Mouse (Mus musculus) embryonic facial prominence, embryonic 10.5 days (tissue): Measurements from ENCODE around the gene Hyou1. TPM values are rescaled to one million over a fixed set of nuclear protein-coding genes. Genes with fewer than 3 reads are reported as not detected.
A peak's percentile ranks its signal among the peaks of the same experiment; 100 is the strongest.
"Not testable (repeated sequence)": the region's sequence is repeated elsewhere in the genome, so short reads cannot be mapped to it uniquely, and the experiment has no call there.

Experiments
- DNase-seq: peaks from one replicate; pipeline ENCODE4 v3.0.0-alpha.2; 2017; ENCODE audit warnings: low spot score
- H3K27ac ChIP-seq: fragments of 300-500 bp; sonication (generic); replicated peaks from 2 replicates; pipeline ENCODE4 v1.5.1; 2016; ENCODE audit warnings: mild to moderate bottlenecking
- H3K27me3 ChIP-seq: fragments of 300-500 bp; sonication (generic); replicated peaks from 2 replicates; pipeline ENCODE4 v1.6.1; 2016; ENCODE audit warnings: low read depth, mild to moderate bottlenecking; ENCODE audit not compliant: poor library complexity, severe bottlenecking
- H3K36me3 ChIP-seq: fragments of 300-500 bp; sonication (generic); replicated peaks from 2 replicates; pipeline ENCODE4 v1.6.1; 2016; ENCODE audit warnings: mild to moderate bottlenecking, moderate library complexity
- H3K4me1 ChIP-seq: fragments of 300-500 bp; sonication (generic); 2 replicates; pipeline ENCODE4 v1.6.1; 2016
- H3K4me3 ChIP-seq: fragments of 300-500 bp; sonication (generic); 2 replicates; pipeline ENCODE4 v1.5.1; 2016; ENCODE audit warnings: mild to moderate bottlenecking, moderate library complexity
- H3K9me3 ChIP-seq: fragments of 300-500 bp; sonication (generic); 2 replicates; pipeline ENCODE4 v1.6.1; 2016; ENCODE audit warnings: mild to moderate bottlenecking
- WGBS: fragments of 180-500 bp; shearing (Covaris S2); methylation state at CpG from one replicate; pipeline ENCODE4 v1.1.7; 2016; 5-methylcytosine and 5-hydroxymethylcytosine counted together
- polyA plus RNA-seq: library from polyadenylated mRNA; unstranded; fragments of >200 nt; fragmentation: Nextera tagmentation; extraction: Ambion mirVana; gene quantifications from 2 replicates; pipeline ENCODE4 v1.2.1, GENCODE M21; 2016

Gene Hyou1
- polyA plus RNA-seq, 1 experiment from 2014 or later = 43.8 TPM

DNA sequence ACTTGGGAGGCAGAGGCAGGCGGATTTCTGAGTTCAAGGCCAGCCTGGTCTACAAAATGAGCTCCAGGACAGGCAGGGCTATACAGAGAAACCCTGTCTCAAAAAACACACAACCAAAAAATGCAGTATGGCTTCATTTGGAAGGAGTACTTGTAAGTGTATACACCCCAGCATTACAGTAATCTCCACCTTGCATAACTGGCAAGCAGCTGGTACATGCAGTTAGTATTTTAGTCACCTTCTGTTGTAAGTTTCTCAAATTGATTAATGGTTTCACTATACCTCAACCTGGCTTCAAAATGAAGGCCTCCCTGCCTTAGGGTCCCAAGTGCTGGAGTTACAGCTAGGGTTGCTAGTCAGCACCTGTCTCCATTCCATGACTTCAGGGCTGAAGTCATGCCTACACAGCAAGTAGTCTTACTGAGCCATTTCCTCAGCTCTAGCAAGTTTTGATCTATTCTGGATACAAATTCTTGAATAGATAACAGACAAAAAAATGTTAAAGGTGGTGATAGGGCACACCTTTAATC, 32.4 kb downstream of the Hyou1 start:
- DNase-seq = no peak
- Histone ChIP-seq H3K27ac (no peak overlapping the region), H3K9me3 (no peaks in the 10 kb centered on the region), H3K4me1 (peaks cover 7% of the 10 kb centered on the region; the same call in 1 of the 2 replicates), H3K4me3 (no peak overlapping the region), H3K36me3 (peaks cover 81% of the 10 kb centered on the region), H3K27me3 (no peaks in the 10 kb centered on the region)
- 90% methylated on average over 1 of the region's 1 CpGs for WGBS

DNA sequence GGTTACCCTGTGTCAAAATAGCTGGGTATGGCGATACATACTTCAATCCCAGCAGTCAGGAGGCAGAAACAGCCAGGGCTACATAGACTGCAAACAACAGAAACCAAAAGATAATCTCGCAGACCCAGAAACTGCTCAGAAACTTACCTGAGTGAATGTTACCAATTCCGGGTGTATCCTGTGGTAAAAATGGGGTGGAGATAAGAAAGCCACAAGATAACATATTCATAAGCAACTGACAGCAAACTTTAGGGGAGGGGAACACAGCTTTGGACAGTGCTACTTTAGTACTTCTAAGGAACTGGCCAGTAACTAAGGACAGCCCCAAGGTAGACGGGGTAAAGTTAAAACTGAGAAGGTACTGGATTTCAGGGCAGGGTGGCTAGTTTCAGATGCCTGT, 33.0 kb downstream of the Hyou1 start:
- H3K27ac ChIP-seq = no peak overlapping the region
- no peaks in the 10 kb centered on the region for H3K27me3 ChIP-seq
- peaks cover 81% of the 10 kb centered on the region for H3K36me3 ChIP-seq
- 88% methylated on average over 4 of the region's 4 CpGs for WGBS
- H3K9me3 ChIP-seq = no peaks in the 10 kb centered on the region
- peaks cover 12% of the 10 kb centered on the region for H3K4me1 ChIP-seq
- H3K4me3 ChIP-seq = no peak overlapping the region
- no peak for DNase-seq

DNA sequence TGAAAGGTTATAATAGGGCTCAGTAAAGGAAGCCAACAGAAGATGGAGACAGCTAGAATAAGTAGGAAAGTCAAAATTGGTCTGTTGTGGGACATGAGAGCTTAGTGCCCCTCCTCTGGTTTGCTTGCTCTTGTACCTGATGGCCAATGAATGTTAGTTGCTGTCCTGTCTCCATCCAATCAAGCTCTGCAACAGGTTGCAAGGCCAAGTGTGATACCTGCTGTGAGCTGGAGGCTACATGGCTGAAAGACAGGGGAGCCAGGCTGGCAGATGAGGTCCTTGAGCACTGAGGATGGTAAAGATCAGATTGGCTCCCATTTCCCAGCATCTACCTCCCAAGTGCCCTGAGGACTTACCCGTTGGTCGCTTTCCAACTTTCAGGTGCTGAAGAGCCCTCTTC, 33.5 kb downstream of the Hyou1 start:
- Histone ChIP-seq H3K9me3 (no peaks in the 10 kb centered on the region), H3K27me3 (no peaks in the 10 kb centered on the region), H3K27ac (no peak overlapping the region), H3K4me3 (no peak overlapping the region), H3K36me3 (peaks cover 81% of the 10 kb centered on the region), H3K4me1 (peaks cover 16% of the 10 kb centered on the region)
- WGBS = 84% methylated on average over 2 of the region's 2 CpGs
- DNase-seq = no peak

DNA sequence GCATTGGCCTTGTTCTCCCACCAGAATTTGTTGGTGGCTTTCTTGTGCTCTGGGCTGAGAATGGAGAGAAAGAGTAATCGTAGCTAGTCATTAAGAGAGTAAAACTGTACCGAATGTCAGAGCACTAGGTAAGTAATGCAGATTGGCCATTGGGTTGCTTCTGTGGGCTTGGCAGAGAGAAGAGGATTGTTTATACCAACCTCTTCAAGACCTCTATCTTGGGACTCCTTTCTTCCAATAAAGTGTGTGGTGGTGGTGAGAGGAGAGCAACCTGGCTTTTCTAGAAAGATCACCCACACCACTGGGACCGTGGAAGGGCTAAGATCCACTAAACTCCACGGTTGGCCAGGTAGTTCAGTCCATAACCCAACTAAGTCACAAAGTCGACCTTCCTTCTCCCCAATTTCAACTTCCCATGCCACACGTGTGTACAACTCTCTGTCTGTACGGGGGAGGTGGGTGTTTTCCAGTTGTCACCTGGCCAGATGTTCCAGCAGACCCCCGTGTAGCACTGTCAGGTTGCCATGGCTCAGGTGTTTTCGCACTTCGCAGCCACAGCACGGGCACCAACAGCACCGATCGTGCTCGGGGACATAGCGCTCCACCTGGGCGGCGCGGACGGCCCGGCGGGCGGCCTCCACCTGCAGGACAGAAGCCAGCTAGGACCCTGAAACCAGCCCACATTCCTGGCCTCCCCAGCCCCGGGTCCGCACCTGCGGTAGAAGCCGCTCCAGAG, 38.0 kb downstream of the Hyou1 start:
- no peak for DNase-seq
- H3K27ac ChIP-seq = peak overlapping the region; percentile 91
- WGBS = 8% methylated on average over 26 of the region's 26 CpGs

DNA sequence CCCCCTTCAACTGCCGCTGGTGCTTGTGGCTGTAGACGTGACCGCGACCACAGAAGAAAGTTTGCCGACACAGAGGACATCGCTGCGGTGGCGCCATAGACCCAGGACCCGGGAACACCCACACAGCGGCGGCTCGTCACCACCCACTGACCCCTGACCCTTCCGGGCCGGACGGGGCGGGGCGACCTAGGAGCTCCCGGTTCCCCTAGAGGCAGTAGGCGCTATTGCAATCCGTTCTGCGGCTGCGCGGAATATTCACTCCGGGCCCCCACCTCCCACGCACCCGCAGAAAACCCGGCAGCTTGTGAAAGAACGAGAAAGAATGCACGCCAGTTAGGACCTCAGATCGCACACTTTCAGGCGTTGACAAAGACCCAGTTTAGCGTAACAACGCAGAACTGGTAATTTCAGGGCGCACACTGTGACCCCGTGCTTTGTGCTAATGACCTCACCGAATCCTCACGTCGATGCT, 38.6 kb downstream of the Hyou1 start:
- WGBS = under 1% methylated on average over 38 of the region's 38 CpGs
- Histone ChIP-seq H3K27me3 (no peaks in the 10 kb centered on the region), H3K9me3 (no peaks in the 10 kb centered on the region), H3K4me1 (peaks cover 9% of the 10 kb centered on the region), H3K36me3 (peaks cover 34% of the 10 kb centered on the region), H3K4me3 (peak overlapping the region; percentile 88), H3K27ac (peak overlapping the region; percentile 91)
- peak; percentile 94 for DNase-seq

More for the DNA sequence above, 38.0 kb downstream of the Hyou1 start:
- H3K9me3 ChIP-seq = no peaks in the 10 kb centered on the region
- peaks cover 40% of the 10 kb centered on the region for H3K36me3 ChIP-seq
- no peaks in the 10 kb centered on the region for H3K27me3 ChIP-seq
- H3K4me1 ChIP-seq = peaks cover 9% of the 10 kb centered on the region
- peak overlapping the region; percentile 88 for H3K4me3 ChIP-seq

DNA sequence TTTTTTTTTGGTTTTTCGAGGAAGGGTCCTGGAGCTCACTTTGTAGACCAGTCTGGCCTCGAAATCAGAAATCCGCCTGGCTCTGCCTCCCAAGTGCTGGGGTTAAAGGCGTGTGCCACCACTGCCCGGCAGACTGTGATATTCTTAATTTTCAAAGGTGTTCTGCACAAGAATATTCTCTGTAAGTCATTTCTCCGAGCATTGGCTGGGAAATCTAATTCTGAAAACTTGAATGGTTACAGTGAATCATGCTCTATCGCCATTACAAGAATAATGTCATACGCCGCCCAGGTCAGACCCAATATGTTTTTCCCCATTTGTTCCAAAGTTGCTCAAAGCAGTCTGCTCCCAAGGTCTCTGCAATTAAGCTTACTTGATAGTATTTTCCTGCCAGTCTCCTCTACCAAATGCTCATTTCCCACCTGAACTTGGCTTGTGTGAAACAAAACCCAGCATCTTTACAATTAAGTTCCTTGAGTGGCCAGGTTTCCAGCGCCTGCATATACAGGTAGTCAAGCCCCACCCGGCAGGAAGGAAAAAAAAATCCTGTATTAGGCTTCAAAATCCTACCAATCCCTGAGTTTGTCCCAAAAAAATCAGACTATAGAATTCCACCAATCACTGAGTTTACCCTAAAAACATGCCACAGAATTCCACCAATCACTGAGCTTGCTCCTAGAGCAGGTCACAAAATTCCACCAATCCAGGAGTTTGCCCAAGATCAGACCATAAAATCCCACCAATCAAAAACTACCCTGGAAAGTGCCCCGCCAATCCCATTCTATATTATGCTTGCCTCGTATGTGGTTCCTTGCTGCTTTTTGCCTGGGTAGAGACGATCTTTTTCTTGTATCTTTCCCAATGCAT, 39.5 kb downstream of the Hyou1 start, which contains the start of gene Ccdc84:
TSS of gene Ccdc84 (minus strand) at position 51 of the 867 bp plus-strand sequence.
- no peak for DNase-seq
- Histone ChIP-seq H3K4me1 (peaks cover 9% of the 10 kb centered on the region), H3K36me3 (peaks cover 26% of the 10 kb centered on the region), H3K27me3 (no peaks in the 10 kb centered on the region), H3K9me3 (no peaks in the 10 kb centered on the region), H3K27ac (peak within 1 kb of the TSS; percentile 91), H3K4me3 (peak within 1 kb of the TSS; percentile 88)
- WGBS = 80% methylated on average over 14 of the region's 14 CpGs

DNA sequence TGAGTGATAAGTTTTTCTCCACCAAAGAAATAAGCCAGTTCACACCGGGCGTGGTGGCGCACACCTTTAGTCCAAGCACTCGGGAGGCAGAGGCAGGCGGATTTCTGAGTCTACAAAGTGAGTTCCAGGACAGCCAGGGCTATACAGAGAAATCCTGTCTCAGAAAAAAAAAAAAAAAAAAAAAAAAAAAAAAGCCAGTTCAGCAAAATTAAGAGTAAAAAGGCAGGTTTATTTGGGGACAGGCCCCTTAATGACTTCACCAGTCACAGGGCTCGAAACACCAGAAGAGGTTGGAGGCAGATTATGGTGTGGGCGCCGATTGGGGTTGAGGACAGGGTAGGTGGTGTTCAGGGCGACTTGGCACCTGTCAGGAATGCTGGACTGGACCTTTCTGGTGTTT, 40.4 kb downstream of the Hyou1 start:
- peaks cover 16% of the 10 kb centered on the region for H3K36me3 ChIP-seq
- not testable (repeated sequence) for H3K4me3 ChIP-seq, H3K27ac ChIP-seq, DNase-seq, H3K27me3 ChIP-seq, H3K9me3 ChIP-seq, H3K4me1 ChIP-seq
- WGBS = 97% methylated on average over 9 of the region's 9 CpGs

DNA sequence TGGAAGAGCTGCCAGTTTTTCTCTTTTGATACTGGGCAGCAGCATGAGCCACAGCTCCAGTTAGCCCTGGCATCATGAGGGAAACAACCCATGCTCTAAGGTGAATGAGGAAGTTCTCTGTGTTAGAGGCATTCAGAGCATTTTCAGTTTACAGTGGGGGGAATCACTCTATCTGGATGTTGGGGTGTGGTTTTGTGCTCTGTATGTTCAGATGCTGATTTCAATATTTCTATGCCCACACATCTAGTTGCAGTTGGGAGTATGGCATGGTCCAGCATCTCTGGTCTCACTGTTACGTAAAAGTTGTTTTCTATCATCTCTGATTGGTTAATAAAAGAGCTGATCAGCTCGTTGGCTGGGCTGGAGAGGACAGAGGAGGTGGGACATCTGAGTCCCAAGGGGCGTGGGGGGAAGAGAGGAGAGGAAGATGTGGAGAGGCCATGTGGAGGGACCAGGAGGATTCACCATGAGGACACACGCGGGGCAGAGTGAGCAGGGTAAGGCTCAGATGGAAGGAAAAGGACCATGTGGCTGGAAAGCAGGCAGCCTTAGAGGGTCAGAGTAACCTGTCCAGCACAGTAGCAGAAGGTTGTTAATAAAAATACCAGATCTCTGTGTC, 41.1 kb downstream of the Hyou1 start:
- DNase-seq = no peak
- Histone ChIP-seq H3K9me3 (no peaks in the 10 kb centered on the region), H3K4me1 (peaks cover 9% of the 10 kb centered on the region), H3K4me3 (no peak overlapping the region), H3K27ac (no peak overlapping the region), H3K27me3 (no peaks in the 10 kb centered on the region), H3K36me3 (peaks cover 12% of the 10 kb centered on the region)
- WGBS = 81% methylated on average over 5 of the region's 5 CpGs

DNA sequence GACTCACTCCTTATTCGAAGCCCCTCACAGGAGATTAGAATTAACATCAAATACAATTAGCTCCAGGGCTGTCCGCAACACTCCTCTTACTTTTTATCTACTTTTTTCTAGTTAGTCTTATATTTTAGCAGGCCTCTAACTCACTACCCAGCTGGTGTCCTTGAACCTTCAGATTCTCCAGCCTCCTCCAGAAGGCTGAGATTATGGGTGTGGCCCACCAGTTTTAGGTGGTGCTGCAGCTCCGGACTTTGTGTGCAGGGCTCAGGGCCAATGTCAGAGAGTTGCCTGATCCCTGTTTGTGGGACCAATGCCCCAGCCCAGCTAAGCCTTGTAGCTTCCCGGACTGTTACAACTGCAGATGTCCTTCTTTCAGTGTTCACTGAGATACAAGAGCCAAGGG, 44.3 kb downstream of the Hyou1 start:
- H3K4me3 ChIP-seq = no peak overlapping the region
- no peak for DNase-seq
- H3K9me3 ChIP-seq = no peaks in the 10 kb centered on the region
- no peaks in the 10 kb centered on the region for H3K27me3 ChIP-seq
- H3K4me1 ChIP-seq = no peaks in the 10 kb centered on the region
- H3K36me3 ChIP-seq = no peaks in the 10 kb centered on the region
- WGBS = 89% methylated on average over 4 of the region's 4 CpGs
- no peak overlapping the region for H3K27ac ChIP-seq

DNA sequence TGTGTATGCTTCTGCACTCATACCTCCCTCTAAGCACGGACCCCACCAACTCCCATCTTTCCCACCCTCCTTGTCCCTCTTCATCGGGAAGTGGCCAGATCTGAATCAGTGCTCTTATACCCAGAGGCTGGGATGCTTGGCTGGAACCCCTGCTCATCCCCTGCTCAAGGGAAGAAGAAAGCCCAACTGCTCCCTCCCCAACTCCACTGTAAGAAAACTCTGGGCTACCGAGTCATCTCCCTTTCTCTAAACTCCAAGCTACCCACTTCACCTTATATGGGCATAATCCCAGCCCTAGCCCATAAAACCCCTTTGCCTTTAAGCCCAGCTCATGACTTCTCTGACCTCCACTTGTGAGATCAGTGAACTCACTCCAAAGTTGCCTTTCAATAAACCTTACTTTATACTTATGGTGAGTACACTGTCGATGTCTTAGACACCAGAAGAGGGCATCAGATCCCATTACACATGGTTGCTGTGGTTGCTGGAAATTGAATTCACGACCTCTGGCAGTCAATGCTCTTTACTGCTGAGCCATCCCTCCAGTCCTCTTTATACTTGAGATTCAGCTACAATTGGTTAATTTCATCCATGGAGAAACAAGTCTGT, 53.4 kb downstream of the Hyou1 start:
- peaks cover 11% of the 10 kb centered on the region for H3K4me1 ChIP-seq
- DNase-seq = no peak
- no peak overlapping the region for H3K4me3 ChIP-seq
- no peaks in the 10 kb centered on the region for H3K36me3 ChIP-seq
- no peak overlapping the region for H3K27ac ChIP-seq
- WGBS = 52% methylated on average over 5 of the region's 5 CpGs
- no peaks in the 10 kb centered on the region for H3K27me3 ChIP-seq
- H3K9me3 ChIP-seq = no peaks in the 10 kb centered on the region

DNA sequence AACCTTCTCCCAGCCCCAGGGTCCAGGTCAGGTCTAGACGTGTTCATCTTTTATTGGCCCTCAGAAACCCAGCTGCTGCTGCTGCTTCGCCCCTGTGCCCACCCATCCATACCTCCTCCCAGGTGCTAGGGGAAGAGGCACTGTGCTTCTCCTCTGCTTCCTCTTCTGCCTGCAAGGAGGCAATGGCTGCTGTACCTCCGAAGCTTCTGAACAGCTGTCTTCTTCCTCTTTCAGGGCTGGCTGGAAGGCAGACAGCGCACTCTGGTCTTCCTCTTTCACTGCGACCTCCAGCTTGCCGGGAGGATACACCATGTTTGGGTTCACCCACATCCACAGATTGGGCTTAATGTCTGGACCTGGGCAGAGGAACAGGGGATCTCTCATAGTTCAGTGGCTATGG, 56.5 kb downstream of the Hyou1 start:
- H3K27me3 ChIP-seq = no peaks in the 10 kb centered on the region
- 79% methylated on average over 6 of the region's 6 CpGs for WGBS

DNA sequence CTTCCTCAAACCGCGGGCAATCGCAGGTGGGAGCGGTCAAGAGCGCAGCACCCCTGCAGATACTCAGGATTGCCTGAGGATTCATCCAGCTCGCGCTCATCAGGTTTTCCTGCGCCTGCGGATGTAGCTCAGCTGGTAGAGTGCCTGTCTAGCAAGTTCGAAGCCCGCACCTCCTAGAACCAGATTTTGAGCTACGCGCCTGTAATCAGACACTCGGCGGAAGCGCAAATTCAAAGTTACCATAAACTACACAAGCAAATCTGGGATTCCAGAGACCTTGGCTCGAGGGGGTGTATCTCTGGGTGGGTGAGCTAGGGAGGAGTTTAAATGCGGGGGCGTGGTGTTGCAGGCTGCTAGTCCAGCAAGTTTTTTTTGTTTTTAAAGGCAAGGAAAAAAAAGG, 61.7 kb downstream of the Hyou1 start, which contains the start of gene Foxr1:
TSS of gene Foxr1 (minus strand) at position 176 of the 400 bp plus-strand sequence.
- no peaks in the 10 kb centered on the region for H3K36me3 ChIP-seq
- H3K27me3 ChIP-seq = no peaks in the 10 kb centered on the region
- H3K4me3 ChIP-seq = no peak within 1 kb of the TSS
- no peak for DNase-seq
- H3K9me3 ChIP-seq = no peaks in the 10 kb centered on the region
- H3K27ac ChIP-seq = no peak within 1 kb of the TSS
- 77% methylated on average over 19 of the region's 19 CpGs for WGBS
- peaks cover under 1% of the 10 kb centered on the region; the same call in 1 of the 2 replicates for H3K4me1 ChIP-seq

More for the DNA sequence above, 56.5 kb downstream of the Hyou1 start:
- H3K4me1 ChIP-seq = peaks cover 11% of the 10 kb centered on the region
- no peak overlapping the region for H3K4me3 ChIP-seq
- no peaks in the 10 kb centered on the region for H3K36me3 ChIP-seq
- DNase-seq = no peak
- H3K27ac ChIP-seq = 0 out of 2 replicates have a peak overlapping the region, but pooled peaks have one; percentile 26
- H3K9me3 ChIP-seq = no peaks in the 10 kb centered on the region
